Mouse (Mus musculus) liver, adult 10 weeks (tissue): Measurements from ENCODE around the gene Trmt2a. TPM values are rescaled to one million over a fixed set of nuclear protein-coding genes. Genes with fewer than 3 reads are reported as not detected.

Experiments used
- polyA plus RNA-seq: library from polyadenylated mRNA; stranded (reverse); fragments of 350-450 nt; fragmentation: Illumina TruSeq; extraction: RNeasy Lipid Tissue Mini Kit (QIAGEN cat#74804); gene quantifications from one replicate; pipeline ENCODE4 v1.2.3, GENCODE M21; 2014; ENCODE audit warnings: low read depth, low replicate concordance

Trmt2a gene
- polyA plus RNA-seq: 11.7 TPM

DNA sequence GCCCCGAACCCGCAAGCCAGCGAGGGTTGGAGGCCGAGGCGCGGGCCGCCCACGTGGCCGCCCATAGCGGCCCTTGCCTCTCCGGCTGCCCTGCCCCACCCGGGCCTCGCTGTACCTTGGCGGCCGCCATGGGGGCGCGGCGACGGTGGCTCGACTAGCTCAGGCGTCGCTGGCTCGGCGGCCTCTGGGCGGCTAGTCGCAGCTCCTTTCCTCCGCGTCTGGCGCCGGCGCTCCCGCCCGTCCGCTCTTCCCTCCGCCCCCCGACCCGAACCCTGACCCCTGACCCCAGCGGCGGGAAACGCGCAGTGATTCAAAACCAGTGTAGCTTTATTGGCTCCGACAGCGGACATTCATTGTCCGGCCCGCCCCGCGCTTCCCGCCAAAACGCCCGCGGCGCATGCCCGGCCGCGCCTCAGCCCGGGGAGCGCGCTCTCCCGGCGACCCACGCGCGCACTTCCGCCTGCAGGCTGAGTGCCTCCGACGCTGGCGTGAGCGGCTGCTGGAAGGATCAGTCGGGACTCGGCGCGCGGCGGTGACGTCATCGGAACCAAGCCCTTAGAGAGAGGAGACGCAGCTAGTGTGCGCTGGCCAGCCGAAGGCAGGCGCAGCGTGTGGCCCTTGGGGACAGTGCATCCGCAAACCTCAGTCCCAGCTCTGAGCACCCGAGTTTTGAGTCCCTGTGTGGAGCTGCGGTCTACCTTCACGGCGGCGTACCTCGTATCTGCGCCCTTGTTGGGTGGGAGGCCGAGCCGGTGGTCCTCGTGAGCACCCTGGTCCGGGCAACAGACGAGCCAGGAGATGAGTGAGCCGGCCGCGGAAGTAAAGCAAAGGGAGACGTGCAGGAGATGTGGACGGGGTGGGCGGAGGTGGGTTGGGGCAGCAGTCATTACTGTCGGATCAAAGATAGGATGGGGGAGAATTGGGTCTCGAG, at the start of gene Trmt2a, which contains the start of gene Ranbp1:
TSS of gene Trmt2a (plus strand) at position 247 of the 931 bp plus-strand sequence.
TSS of gene Ranbp1 (minus strand) at position 300 of the 931 bp plus-strand sequence.

DNA sequence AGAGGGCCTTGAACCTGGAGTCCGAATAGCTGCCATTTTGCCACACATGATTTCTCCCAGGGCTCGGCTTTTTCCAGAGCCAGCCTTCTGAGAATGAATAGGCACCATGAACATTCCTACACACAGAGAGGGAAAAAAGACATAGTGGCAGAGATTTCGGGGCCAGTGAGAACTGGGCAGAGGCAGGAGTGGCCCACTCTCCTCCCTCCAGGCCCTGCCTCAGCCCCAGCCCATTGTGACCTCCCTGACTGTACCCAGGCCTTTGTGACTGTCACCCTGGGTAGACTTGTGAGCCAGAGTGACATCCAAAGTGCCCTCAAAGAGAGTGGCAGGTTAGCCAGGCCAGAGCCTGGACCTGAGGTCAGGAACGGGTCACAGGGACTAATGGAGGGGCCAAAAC, 30.9 kb upstream of the Trmt2a start, which contains the start of gene Ccdc188:
TSS of gene Ccdc188 (plus strand) at position 301 of the 400 bp plus-strand sequence.

GRCm38 (mm10) chr16:18234671-18235388, 13.6 kb upstream of the Trmt2a start, which contains the start of gene Zdhhc8:
Gene Zdhhc8 (minus strand): TSS chr16:18235136.

DNA sequence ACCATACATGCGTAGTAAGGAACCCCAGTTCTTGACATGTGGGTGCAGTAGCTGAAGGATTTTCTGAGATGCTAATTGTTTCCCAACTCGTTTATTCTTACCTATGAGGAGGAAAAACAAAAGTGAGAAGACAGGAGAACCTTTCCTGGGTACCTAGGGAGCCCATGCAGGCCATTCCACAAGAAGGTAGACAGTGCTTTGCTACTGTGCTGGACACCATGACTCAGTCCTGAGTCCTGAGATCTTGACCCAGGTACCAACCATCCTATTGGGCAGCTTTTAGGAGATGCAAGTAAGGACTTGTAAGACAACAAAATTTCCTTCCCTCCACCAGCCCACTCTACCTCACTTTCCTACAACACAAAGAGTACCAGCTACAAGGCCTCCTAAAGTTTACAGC, 9.7 kb downstream of the Trmt2a start, which contains the start of gene Gm49776:
TSS of gene Gm49776 (minus strand) at position 101 of the 400 bp plus-strand sequence.

DNA sequence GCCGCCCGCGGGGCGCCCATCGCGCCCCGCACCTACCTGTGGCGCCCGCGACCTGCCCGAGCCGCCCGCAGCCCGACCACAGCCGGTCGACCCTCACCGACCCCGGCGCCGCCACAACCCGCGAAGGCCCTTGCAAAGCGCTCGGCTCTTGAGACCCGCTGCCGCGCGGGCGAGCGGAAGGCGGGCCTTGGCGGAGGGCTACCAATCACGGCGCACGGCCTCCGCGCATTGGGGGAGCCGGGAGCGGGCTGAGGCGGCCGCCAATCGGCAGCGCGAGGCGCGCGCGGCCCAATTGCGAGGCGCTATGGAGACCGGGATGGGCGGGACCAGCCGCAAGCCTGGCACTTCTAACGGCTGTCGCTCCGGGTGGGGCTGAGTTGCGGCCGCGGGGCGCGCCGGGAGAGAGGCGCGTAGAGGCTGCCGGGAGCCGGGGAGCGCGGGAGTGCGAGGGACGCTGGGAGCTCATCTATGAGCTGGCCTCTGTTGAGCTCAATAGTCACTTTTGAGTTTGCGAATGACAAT, 40.6 kb downstream of the Trmt2a start, which contains the start of gene Dgcr8:
TSS of gene Dgcr8 (minus strand) at position 180 of the 522 bp plus-strand sequence.

Other genes with a start within 250 kb of the Trmt2a start
- gene Dgcr6, start 195.8 kb upstream of the Trmt2a start, polyA plus RNA-seq: 12.2 TPM
- gene Prodh, start 158.5 kb upstream of the Trmt2a start, polyA plus RNA-seq: 14.7 TPM
- gene Rtn4r, start 121.0 kb upstream of the Trmt2a start, polyA plus RNA-seq: not detected
- gene Ccdc188, start 30.8 kb upstream of the Trmt2a start, polyA plus RNA-seq: not detected
- gene Zdhhc8, start 13.5 kb upstream of the Trmt2a start, polyA plus RNA-seq: not detected
- 38.4 TPM for gene Ranbp1, start 53 bp downstream of the Trmt2a start, polyA plus RNA-seq
- not detected for gene Gm49776, start 9.6 kb downstream of the Trmt2a start, polyA plus RNA-seq
- gene Dgcr8, start 40.6 kb downstream of the Trmt2a start, polyA plus RNA-seq: 8.6 TPM
- gene Tango2, start 99.4 kb downstream of the Trmt2a start, polyA plus RNA-seq: 12.6 TPM
- 0.34 TPM for gene Arvcf, start 99.5 kb downstream of the Trmt2a start, polyA plus RNA-seq
- gene Txnrd2, start 177.7 kb downstream of the Trmt2a start, polyA plus RNA-seq: 6.9 TPM
- gene Comt, start 178.2 kb downstream of the Trmt2a start, polyA plus RNA-seq: 108 TPM